Mouse (Mus musculus): ENCODE measurements at regions not wholly inside any gene's neighbourhood (a gene's known extent, or its start where the extent isn't known, plus 50 kb on each side); places are given as distances from the start of the nearest gene placed in this dataset.

DNA sequence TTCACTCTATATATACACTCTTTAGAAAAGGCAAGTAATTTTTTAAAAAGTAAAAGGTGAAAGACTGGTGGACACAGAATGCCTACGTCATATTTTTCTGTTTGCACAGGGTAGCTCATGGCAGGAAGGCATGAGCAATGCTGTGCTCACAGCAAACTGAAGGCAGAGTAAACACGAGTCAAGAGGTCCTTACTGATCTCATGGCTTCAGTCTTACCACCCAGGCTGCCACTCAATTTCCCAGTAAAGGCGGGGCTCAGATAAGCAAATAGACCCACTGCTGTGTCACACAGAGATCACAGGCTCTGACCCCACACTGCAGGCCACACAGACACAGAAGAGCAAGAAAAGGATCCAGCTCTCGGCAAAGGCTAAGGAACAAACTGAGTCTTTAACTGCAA, 65.5 kb upstream of the Sema3e start:
- TF ChIP-seq CTCF (conservative IDR thresholded peaks at IDR 0.05; ENCODE audit: low read length), result no peak
- TF ChIP-seq POU5F1 (IDR thresholded peaks at IDR 0.05; ENCODE audit: borderline replicate concordance, low read length), result no peak
- no peak for TF ChIP-seq NANOG (IDR thresholded peaks at IDR 0.05; ENCODE audit: borderline replicate concordance, low read length)
